Mouse (Mus musculus) embryonic facial prominence, embryonic 10.5 days (tissue): ENCODE measurements around the gene Crb3. TPM values are rescaled to one million over a fixed set of nuclear protein-coding genes. Genes with fewer than 3 reads are reported as not detected.
A peak's percentile ranks its signal among the peaks of the same experiment; 100 is the strongest.

ENCODE experiments used
- DNase-seq: peaks from one replicate; pipeline ENCODE4 v3.0.0-alpha.2; 2017; ENCODE audit warnings: low spot score
- H3K27ac ChIP-seq: fragments of 300-500 bp; sonication (generic); replicated peaks from 2 replicates; pipeline ENCODE4 v1.5.1; 2016; ENCODE audit warnings: mild to moderate bottlenecking
- H3K27me3 ChIP-seq: fragments of 300-500 bp; sonication (generic); replicated peaks from 2 replicates; pipeline ENCODE4 v1.6.1; 2016; ENCODE audit warnings: low read depth, mild to moderate bottlenecking; ENCODE audit not compliant: poor library complexity, severe bottlenecking
- H3K36me3 ChIP-seq: fragments of 300-500 bp; sonication (generic); replicated peaks from 2 replicates; pipeline ENCODE4 v1.6.1; 2016; ENCODE audit warnings: mild to moderate bottlenecking, moderate library complexity
- H3K4me1 ChIP-seq: fragments of 300-500 bp; sonication (generic); 2 replicates; pipeline ENCODE4 v1.6.1; 2016
- H3K4me3 ChIP-seq: fragments of 300-500 bp; sonication (generic); 2 replicates; pipeline ENCODE4 v1.5.1; 2016; ENCODE audit warnings: mild to moderate bottlenecking, moderate library complexity
- H3K9me3 ChIP-seq: fragments of 300-500 bp; sonication (generic); 2 replicates; pipeline ENCODE4 v1.6.1; 2016; ENCODE audit warnings: mild to moderate bottlenecking
- WGBS: fragments of 180-500 bp; shearing (Covaris S2); methylation state at CpG from one replicate; pipeline ENCODE4 v1.1.7; 2016; 5-methylcytosine and 5-hydroxymethylcytosine counted together
- polyA plus RNA-seq: library from polyadenylated mRNA; unstranded; fragments of >200 nt; fragmentation: Nextera tagmentation; extraction: Ambion mirVana; gene quantifications from 2 replicates; pipeline ENCODE4 v1.2.1, GENCODE M21; 2016

Gene Crb3
- polyA plus RNA-seq, 1 experiment from 2014 or later: 7.2 TPM

GRCm38 (mm10) chr17:57096623-57096920 is 37.7 kb downstream of the Crb3 start:
- H3K36me3 ChIP-seq: no peaks in the 10 kb centered on the region
- H3K27me3 ChIP-seq: peaks cover 12% of the 10 kb centered on the region
- peak overlapping the region; percentile 40 for H3K4me3 ChIP-seq
- H3K4me1 ChIP-seq: peaks cover 16% of the 10 kb centered on the region
- no peaks in the 10 kb centered on the region for H3K9me3 ChIP-seq
- 2% methylated on average over 11 of the region's 11 CpGs for WGBS
- no peak overlapping the region for H3K27ac ChIP-seq
- peak; percentile 86 for DNase-seq

- Histone ChIP-seq H3K4me1 (peaks cover 16% of the 10 kb centered on the region), H3K9me3 (no peaks in the 10 kb centered on the region), H3K36me3 (no peaks in the 10 kb centered on the region), H3K27me3 (peaks cover 12% of the 10 kb centered on the region), H3K27ac (no peak overlapping the region), H3K4me3 (no peak overlapping the region)
- 86% methylated on average over 5 of the region's 5 CpGs for WGBS
- no peak for DNase-seq
Observed at GRCm38 (mm10) chr17:57098321-57098720, 39.4 kb downstream of the Crb3 start.

GRCm38 (mm10) chr17:57099629-57100325 is 40.9 kb downstream of the Crb3 start:
- peak; percentile 45 for DNase-seq
- Histone ChIP-seq H3K27me3 (peaks cover 12% of the 10 kb centered on the region), H3K4me1 (peaks cover 21% of the 10 kb centered on the region), H3K36me3 (no peaks in the 10 kb centered on the region), H3K27ac (no peak overlapping the region), H3K4me3 (no peak overlapping the region; the same call in 1 of the 2 replicates), H3K9me3 (no peaks in the 10 kb centered on the region)
- 7% methylated on average over 10 of the region's 10 CpGs for WGBS

GRCm38 (mm10) chr17:57102276-57102675 is 43.4 kb downstream of the Crb3 start:
- H3K27ac ChIP-seq: no peak overlapping the region
- peaks cover 33% of the 10 kb centered on the region for H3K4me1 ChIP-seq
- H3K4me3 ChIP-seq: no peak overlapping the region
- no peak for DNase-seq
- H3K36me3 ChIP-seq: no peaks in the 10 kb centered on the region
- 73% methylated on average over 2 of the region's 2 CpGs for WGBS
- H3K27me3 ChIP-seq: 0 out of 2 replicates have a peak, but pooled peaks cover 3% of the 10 kb centered on the region
- no peaks in the 10 kb centered on the region for H3K9me3 ChIP-seq

- Histone ChIP-seq H3K36me3 (no peaks in the 10 kb centered on the region), H3K9me3 (no peaks in the 10 kb centered on the region), H3K4me3 (peak overlapping the region; percentile 80), H3K27ac (peak overlapping the region; percentile 88), H3K4me1 (peaks cover 34% of the 10 kb centered on the region), H3K27me3 (0 out of 2 replicates have a peak, but pooled peaks cover 3% of the 10 kb centered on the region)
- no peak for DNase-seq
- 39% methylated on average over 4 of the region's 4 CpGs for WGBS
Observed at GRCm38 (mm10) chr17:57104496-57104895, 45.6 kb downstream of the Crb3 start.

- Histone ChIP-seq H3K4me3 (peak within 1 kb of the TSS; percentile 80), H3K27me3 (0 out of 2 replicates have a peak, but pooled peaks cover 3% of the 10 kb centered on the region), H3K36me3 (no peaks in the 10 kb centered on the region), H3K4me1 (peaks cover 30% of the 10 kb centered on the region), H3K9me3 (no peaks in the 10 kb centered on the region), H3K27ac (peak within 1 kb of the TSS; percentile 88)
- DNase-seq: peak; percentile 84
- under 1% methylated on average over 61 of the region's 61 CpGs for WGBS
Observed at GRCm38 (mm10) chr17:57105181-57106034, 46.5 kb downstream of the Crb3 start, which contains the start of gene Tnfsf9. Gene Tnfsf9 (plus strand): TSS chr17:57105325.

- WGBS: 5% methylated on average over 9 of the region's 9 CpGs
- Histone ChIP-seq H3K36me3 (no peaks in the 10 kb centered on the region), H3K4me3 (peak overlapping the region; percentile 80), H3K27me3 (0 out of 2 replicates have a peak, but pooled peaks cover 3% of the 10 kb centered on the region), H3K9me3 (no peaks in the 10 kb centered on the region), H3K4me1 (peaks cover 30% of the 10 kb centered on the region), H3K27ac (peak overlapping the region; percentile 88)
- DNase-seq: no peak
Observed at GRCm38 (mm10) chr17:57106035-57106368, 47.1 kb downstream of the Crb3 start.

GRCm38 (mm10) chr17:57107064-57107463 is 48.2 kb downstream of the Crb3 start:
- H3K27ac ChIP-seq: no peak overlapping the region
- H3K4me3 ChIP-seq: no peak overlapping the region; the same call in 1 of the 2 replicates
- 0 out of 2 replicates have a peak, but pooled peaks cover 3% of the 10 kb centered on the region for H3K27me3 ChIP-seq
- peaks cover 30% of the 10 kb centered on the region for H3K4me1 ChIP-seq
- H3K36me3 ChIP-seq: no peaks in the 10 kb centered on the region
- no peak for DNase-seq
- WGBS: 83% methylated on average over 5 of the region's 5 CpGs
- no peaks in the 10 kb centered on the region for H3K9me3 ChIP-seq

GRCm38 (mm10) chr17:57108040-57108665 is 49.2 kb downstream of the Crb3 start:
- H3K36me3 ChIP-seq: no peaks in the 10 kb centered on the region
- H3K27me3 ChIP-seq: 0 out of 2 replicates have a peak, but pooled peaks cover 3% of the 10 kb centered on the region
- H3K27ac ChIP-seq: no peak overlapping the region
- peaks cover 30% of the 10 kb centered on the region for H3K4me1 ChIP-seq
- WGBS: 89% methylated on average over 7 of the region's 7 CpGs
- no peak for DNase-seq
- H3K4me3 ChIP-seq: no peak overlapping the region
- H3K9me3 ChIP-seq: no peaks in the 10 kb centered on the region

- peaks cover 30% of the 10 kb centered on the region for H3K4me1 ChIP-seq
- H3K9me3 ChIP-seq: no peaks in the 10 kb centered on the region
- WGBS: 52% methylated on average over 5 of the region's 5 CpGs
- H3K36me3 ChIP-seq: no peaks in the 10 kb centered on the region
- no peak for DNase-seq
- H3K4me3 ChIP-seq: no peak overlapping the region
- H3K27me3 ChIP-seq: 0 out of 2 replicates have a peak, but pooled peaks cover 3% of the 10 kb centered on the region
- H3K27ac ChIP-seq: no peak overlapping the region
Observed at GRCm38 (mm10) chr17:57108666-57109171, 49.8 kb downstream of the Crb3 start.

- DNase-seq: no peak
- no peaks in the 10 kb centered on the region for H3K36me3 ChIP-seq
- 0 out of 2 replicates have a peak, but pooled peaks cover 3% of the 10 kb centered on the region for H3K27me3 ChIP-seq
- 86% methylated on average over 1 of the region's 1 CpGs for WGBS
- H3K4me1 ChIP-seq: peaks cover 22% of the 10 kb centered on the region
- H3K27ac ChIP-seq: no peak overlapping the region
- no peaks in the 10 kb centered on the region for H3K9me3 ChIP-seq
- no peak overlapping the region for H3K4me3 ChIP-seq
Observed at GRCm38 (mm10) chr17:57110005-57110404, 51.1 kb downstream of the Crb3 start.

GRCm38 (mm10) chr17:57112768-57113474 is 54.0 kb downstream of the Crb3 start:
- no peaks in the 10 kb centered on the region for H3K9me3 ChIP-seq
- H3K27me3 ChIP-seq: 0 out of 2 replicates have a peak, but pooled peaks cover 5% of the 10 kb centered on the region
- H3K4me3 ChIP-seq: no peak overlapping the region
- no peak for DNase-seq
- no peaks in the 10 kb centered on the region for H3K36me3 ChIP-seq
- H3K27ac ChIP-seq: no peak overlapping the region
- 89% methylated on average over 10 of the region's 10 CpGs for WGBS
- no peaks in the 10 kb centered on the region; the same call in 1 of the 2 replicates for H3K4me1 ChIP-seq
